Mouse (Mus musculus) forebrain, embryonic 14.5 days (tissue): Measurements from ENCODE around the gene Otud7a. TPM values are rescaled to one million over a fixed set of nuclear protein-coding genes. Genes with fewer than 3 reads are reported as not detected.
"Not testable (repeated sequence)": the region's sequence is repeated elsewhere in the genome, so short reads cannot be mapped to it uniquely, and the experiment has no call there.

Source experiments
- ATAC-seq: fragments of 200-750 bp; cut with Nextera tagmentation; 2 replicates; pipeline ENCODE4 v1.8.0; 2017; ENCODE audit warnings: mild to moderate bottlenecking, moderate library complexity
- DNase-seq: peaks from one replicate; pipeline ENCODE4 v3.0.0-alpha.2; 2015; ENCODE audit warnings: low spot score
- H3K27ac ChIP-seq: fragments of 300-500 bp; sonication (generic); 2 replicates; pipeline ENCODE4 v1.5.1; 2014; ENCODE audit warnings: low read depth, mild to moderate bottlenecking, control low read depth, low read length, moderate library complexity
- H3K27me3 ChIP-seq: fragments of 300-500 bp; sonication (generic); replicated peaks from 2 replicates; pipeline ENCODE4 v1.6.1; 2014; ENCODE audit warnings: low read length, control low read depth, mixed read lengths; ENCODE audit not compliant: control insufficient read depth, insufficient read depth
- H3K36me3 ChIP-seq: fragments of 300-500 bp; sonication (generic); 2 replicates; pipeline ENCODE4 v1.6.1; 2014; ENCODE audit warnings: low read length, control low read depth; ENCODE audit not compliant: control insufficient read depth, insufficient read depth
- H3K4me1 ChIP-seq: fragments of 300-500 bp; sonication (generic); 2 replicates; pipeline ENCODE4 v1.6.1; 2014; ENCODE audit warnings: antibody characterized with exemption, low read length, control low read depth; ENCODE audit not compliant: control insufficient read depth, insufficient read depth
- H3K4me2 ChIP-seq: fragments of 300-500 bp; sonication (generic); 2 replicates; pipeline ENCODE4 v1.6.1; 2014; ENCODE audit warnings: mild to moderate bottlenecking, control low read depth, low read length
- H3K4me3 ChIP-seq: fragments of 300-500 bp; sonication (generic); 2 replicates; pipeline ENCODE4 v1.5.1; 2014; ENCODE audit warnings: low read depth, low read length, control low read depth
- H3K9ac ChIP-seq: fragments of 300-500 bp; sonication (generic); 2 replicates; pipeline ENCODE4 v1.6.1; 2014; ENCODE audit warnings: mild to moderate bottlenecking, low read length, control low read depth, moderate library complexity
- H3K9me3 ChIP-seq: fragments of 300-500 bp; sonication (generic); replicated peaks from 2 replicates; pipeline ENCODE4 v1.6.1; 2016; ENCODE audit warnings: low read length, control low read depth, mixed read lengths; ENCODE audit not compliant: control insufficient read depth
- WGBS: fragments of 180-500 bp; shearing (Covaris S2); extraction: QIAGEN DNeasy Blood & Tissue Kit; methylation state at CpG from one replicate; pipeline ENCODE4 v1.1.7; 2014; 5-methylcytosine and 5-hydroxymethylcytosine counted together
- polyA plus RNA-seq: library from polyadenylated mRNA; unstranded; fragments of >200 nt; fragmentation: Nextera tagmentation; extraction: Ambion mirVana; gene quantifications from 2 replicates; pipeline ENCODE4 v1.2.1, GENCODE M21; 2014

The Otud7a gene
- polyA plus RNA-seq, 1 experiment from 2014 or later = 2.6 TPM

DNA sequence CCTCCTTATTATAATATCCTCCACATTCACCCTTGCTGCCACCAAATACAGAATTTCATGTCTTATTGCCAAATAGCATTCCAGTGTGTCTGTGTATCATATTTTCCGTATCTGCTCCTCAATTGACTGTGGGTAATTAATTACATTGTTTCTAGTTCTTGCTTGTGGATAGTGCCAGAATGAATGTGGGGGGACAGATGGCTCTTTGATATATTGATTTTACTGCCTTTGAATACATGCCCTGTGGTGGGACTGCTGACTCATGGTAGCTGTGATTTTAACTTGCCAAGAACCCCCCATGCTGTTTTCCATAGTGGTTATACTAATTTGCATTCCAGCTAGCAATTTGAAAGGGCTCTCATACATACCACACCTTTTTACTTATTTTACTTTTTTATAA, 215.7 kb downstream of the Otud7a start:
- Histone ChIP-seq H3K9me3 (0 out of 2 replicates have a peak, but pooled peaks cover 3% of the 10 kb centered on the region), H3K27ac (no peak overlapping the region), H3K36me3 (no peaks in the 10 kb centered on the region), H3K4me2 (no peak overlapping the region), H3K4me1 (no peaks in the 10 kb centered on the region), H3K9ac (no peak overlapping the region), H3K4me3 (no peak overlapping the region), H3K27me3 (no peaks in the 10 kb centered on the region)
- WGBS = 46% methylated on average over 1 of the region's 1 CpGs
- ATAC-seq (peak; percentile 67; the same call in 1 of the 2 replicates), DNase-seq (peak; percentile 54)

DNA sequence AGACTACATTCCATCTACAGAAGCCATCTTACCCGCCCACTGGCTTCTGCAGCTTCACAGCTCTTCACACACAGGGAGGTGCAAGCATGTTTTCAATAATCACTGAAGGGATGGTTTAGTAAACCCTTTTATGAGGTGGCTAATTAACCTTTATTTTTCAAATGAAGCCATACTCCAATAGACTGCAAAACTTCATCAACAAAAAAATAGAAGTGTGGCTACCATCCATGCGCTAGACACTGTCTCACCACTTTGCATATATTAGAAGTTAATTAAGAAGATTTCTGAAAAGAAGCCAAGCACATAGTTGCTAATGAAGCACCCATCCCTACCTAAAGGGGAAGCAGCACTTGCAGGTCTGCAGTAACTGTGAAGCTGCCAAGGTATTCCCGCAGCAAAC, 218.2 kb downstream of the Otud7a start:
- ATAC-seq (peak; percentile 57; the same call in 1 of the 2 replicates), DNase-seq (peak; percentile 68)
- Histone ChIP-seq H3K27ac (no peak overlapping the region), H3K4me2 (no peak overlapping the region), H3K27me3 (no peaks in the 10 kb centered on the region), H3K9me3 (0 out of 2 replicates have a peak, but pooled peaks cover 3% of the 10 kb centered on the region), H3K9ac (no peak overlapping the region), H3K36me3 (no peaks in the 10 kb centered on the region), H3K4me3 (no peak overlapping the region), H3K4me1 (no peaks in the 10 kb centered on the region)
- WGBS = 49% methylated on average over 3 of the region's 3 CpGs

DNA sequence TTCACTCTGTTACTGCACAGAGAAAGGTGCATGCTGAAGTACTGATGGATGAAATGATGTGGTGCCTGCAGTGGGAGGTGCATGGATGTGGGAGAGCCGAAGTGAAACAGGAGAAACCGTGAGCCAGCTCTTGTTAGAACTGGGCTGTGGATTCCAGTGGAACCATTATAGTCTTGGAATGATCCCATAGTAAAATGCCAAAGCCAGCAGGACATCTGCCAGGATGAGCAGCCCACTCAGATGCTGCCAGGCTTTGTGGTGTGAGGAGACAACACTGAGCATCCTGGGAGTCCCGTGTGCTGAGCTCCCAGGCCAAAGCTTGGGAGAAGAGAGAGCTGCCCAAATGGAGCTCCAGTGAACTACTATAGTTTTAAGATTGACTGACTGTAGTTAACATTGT, 220.9 kb downstream of the Otud7a start:
- Histone ChIP-seq H3K9ac (no peak overlapping the region), H3K9me3 (no peaks in the 10 kb centered on the region), H3K4me3 (no peak overlapping the region), H3K27ac (no peak overlapping the region), H3K4me1 (peaks cover 9% of the 10 kb centered on the region), H3K4me2 (no peak overlapping the region), H3K27me3 (no peaks in the 10 kb centered on the region), H3K36me3 (no peaks in the 10 kb centered on the region)
- WGBS = 70% methylated on average over 3 of the region's 3 CpGs
- peak; percentile 5 for DNase-seq
- ATAC-seq = no peak

DNA sequence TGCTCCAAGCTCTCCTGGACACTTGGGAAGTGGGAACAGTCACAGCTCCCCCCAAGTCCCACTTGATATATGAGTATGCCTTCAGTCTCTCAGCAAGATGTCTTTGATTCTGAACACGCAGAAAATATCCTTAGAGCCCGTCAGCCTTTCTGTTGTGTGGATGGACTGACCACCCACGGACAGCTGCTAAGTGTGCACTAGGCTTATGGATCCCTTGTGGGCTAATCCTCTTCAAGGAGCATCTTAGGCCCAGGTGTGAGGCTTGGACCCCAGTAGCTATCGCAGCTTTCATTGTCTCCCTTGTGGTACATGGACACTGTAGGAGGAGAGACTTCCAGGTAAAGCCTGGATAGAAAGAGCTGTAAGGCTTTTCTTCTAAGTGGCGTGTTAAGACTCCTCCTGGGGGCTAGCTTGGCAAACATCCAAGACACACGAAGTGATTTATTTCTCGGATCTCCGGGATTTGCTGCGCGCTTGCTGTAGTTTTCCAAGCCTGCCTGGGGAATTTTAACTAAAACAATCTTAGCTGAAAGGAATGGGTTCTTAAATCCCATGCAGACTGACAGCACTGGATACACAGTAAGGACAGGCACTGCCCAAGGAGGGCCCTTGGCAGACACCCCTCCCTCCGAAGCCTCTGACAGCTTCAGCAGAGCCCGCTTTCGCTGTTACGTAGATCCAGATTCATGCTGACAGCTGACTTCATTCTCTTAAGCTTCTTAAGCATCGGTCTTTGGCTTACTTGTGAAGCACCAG, 223.6 kb downstream of the Otud7a start:
- peaks cover 9% of the 10 kb centered on the region for H3K4me1 ChIP-seq
- ATAC-seq = peak; percentile 52
- peak overlapping the region; percentile 22; the same call in 1 of the 2 replicates for H3K4me2 ChIP-seq
- H3K27ac ChIP-seq = peak overlapping the region; percentile 72
- H3K36me3 ChIP-seq = no peaks in the 10 kb centered on the region
- peak; percentile 71 for DNase-seq
- no peak overlapping the region for H3K4me3 ChIP-seq
- H3K9me3 ChIP-seq = no peaks in the 10 kb centered on the region
- H3K27me3 ChIP-seq = no peaks in the 10 kb centered on the region
- 43% methylated on average over 15 of the region's 15 CpGs for WGBS
- H3K9ac ChIP-seq = no peak overlapping the region

DNA sequence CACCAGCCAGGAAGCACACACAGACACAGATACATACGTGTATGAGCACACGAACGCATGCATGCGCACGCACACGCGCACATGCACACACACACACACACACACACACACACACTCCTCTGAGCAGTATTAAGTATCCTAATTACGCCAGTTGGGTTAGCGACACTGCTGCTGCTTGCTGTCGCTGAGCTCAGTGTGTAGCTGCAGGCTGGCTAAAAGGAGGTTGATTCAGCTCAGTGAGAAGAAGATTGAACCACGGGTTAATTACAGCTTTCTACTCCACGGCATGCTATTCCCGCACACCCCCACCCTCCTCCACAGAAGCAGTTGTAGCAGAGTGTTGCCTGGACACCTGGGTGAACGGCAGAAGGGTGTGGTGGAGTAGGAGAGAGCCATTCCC, 224.4 kb downstream of the Otud7a start:
- H3K27me3 ChIP-seq = no peaks in the 10 kb centered on the region
- H3K9me3 ChIP-seq = no peaks in the 10 kb centered on the region
- H3K4me1 ChIP-seq = peaks cover 9% of the 10 kb centered on the region
- H3K36me3 ChIP-seq = no peaks in the 10 kb centered on the region
- 55% methylated on average over 14 of the region's 14 CpGs for WGBS
- no peak overlapping the region for H3K4me3 ChIP-seq
- peak overlapping the region; percentile 72 for H3K27ac ChIP-seq
- H3K4me2 ChIP-seq = 0 out of 2 replicates have a peak overlapping the region, but pooled peaks have one; percentile 22
- H3K9ac ChIP-seq = no peak overlapping the region
- peak; percentile 70 for ATAC-seq
- peak; percentile 59 for DNase-seq

DNA sequence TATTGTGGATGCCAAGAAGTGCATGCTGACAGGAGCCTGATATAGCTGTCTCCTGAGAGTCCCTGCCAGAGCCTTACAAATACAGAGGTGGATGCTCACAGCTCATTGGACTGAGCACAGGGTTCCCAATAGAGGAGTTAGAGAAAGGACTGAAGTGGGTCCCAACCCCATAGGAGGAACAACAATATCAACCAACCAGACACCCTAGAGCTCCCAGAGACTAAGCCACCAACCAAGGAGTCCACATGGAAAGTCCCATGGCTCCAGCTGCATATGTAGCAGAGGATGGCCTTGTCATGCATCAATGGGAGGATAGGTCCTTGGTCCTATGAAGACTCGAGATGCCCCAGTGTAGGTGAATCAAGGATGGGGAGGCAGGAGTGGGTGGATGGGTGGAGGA, 226.4 kb downstream of the Otud7a start:
- not testable (repeated sequence) for ATAC-seq, H3K9me3 ChIP-seq, H3K4me2 ChIP-seq, H3K4me1 ChIP-seq, H3K4me3 ChIP-seq, H3K27ac ChIP-seq, H3K36me3 ChIP-seq, H3K27me3 ChIP-seq, H3K9ac ChIP-seq, DNase-seq
- 76% methylated on average over 1 of the region's 1 CpGs for WGBS

GRCm38 (mm10) chr7:63671904-63672303, 227.4 kb downstream of the Otud7a start:
- Histone ChIP-seq H3K4me2 (no peak overlapping the region), H3K27me3 (no peaks in the 10 kb centered on the region), H3K9ac (no peak overlapping the region), H3K4me3 (no peak overlapping the region), H3K36me3 (no peaks in the 10 kb centered on the region), H3K4me1 (peaks cover 9% of the 10 kb centered on the region), H3K27ac (no peak overlapping the region), H3K9me3 (no peaks in the 10 kb centered on the region)
- ATAC-seq (peak; percentile 87), DNase-seq (peak; percentile 95)
- 21% methylated on average over 3 of the region's 3 CpGs for WGBS

GRCm38 (mm10) chr7:63676631-63677030, 232.1 kb downstream of the Otud7a start:
- no peak overlapping the region for H3K4me3 ChIP-seq
- DNase-seq = no peak

GRCm38 (mm10) chr7:63677149-63677548, 232.6 kb downstream of the Otud7a start:
- no peaks in the 10 kb centered on the region for H3K9me3 ChIP-seq
- WGBS = 79% methylated on average over 2 of the region's 2 CpGs
- no peak overlapping the region for H3K4me2 ChIP-seq
- no peak overlapping the region for H3K27ac ChIP-seq
- no peak overlapping the region for H3K4me3 ChIP-seq
- ATAC-seq (no peak), DNase-seq (no peak)
- H3K27me3 ChIP-seq = no peaks in the 10 kb centered on the region
- no peaks in the 10 kb centered on the region for H3K36me3 ChIP-seq
- no peaks in the 10 kb centered on the region for H3K4me1 ChIP-seq
- no peak overlapping the region for H3K9ac ChIP-seq

More at GRCm38 (mm10) chr7:63676631-63677030, 232.1 kb downstream of the Otud7a start:
- H3K4me2 ChIP-seq = no peak overlapping the region
- no peaks in the 10 kb centered on the region for H3K9me3 ChIP-seq
- no peak for ATAC-seq
- no peaks in the 10 kb centered on the region for H3K27me3 ChIP-seq
- WGBS = 85% methylated on average over 5 of the region's 5 CpGs
- no peaks in the 10 kb centered on the region for H3K36me3 ChIP-seq
- no peak overlapping the region for H3K27ac ChIP-seq
- H3K9ac ChIP-seq = no peak overlapping the region
- H3K4me1 ChIP-seq = no peaks in the 10 kb centered on the region
